Mouse (Mus musculus) bone marrow macrophage, adult 2 months (primary cell): Measurements from ENCODE around the gene Med13l.

ENCODE experiments used
- CTCF ChIP-seq: IDR thresholded peaks from 2 replicates; pipeline ENCODE4 v1.5.1; 2012; ENCODE audit warnings: low read depth, mild to moderate bottlenecking, low read length, moderate library complexity
- POLR2A ChIP-seq: IDR thresholded peaks from 2 replicates; pipeline ENCODE4 v1.6.1; 2012; ENCODE audit warnings: mild to moderate bottlenecking, low read depth, low read length, borderline replicate concordance

- TF ChIP-seq CTCF: no peak
- no peak for TF ChIP-seq POLR2A
Measured at GRCm38 (mm10) chr5:118524400-118524799, 36.1 kb upstream of the Med13l start.
